Mouse (Mus musculus) kidney, adult 2 months (tissue): ENCODE results near the gene Gm49601.

Experiments
- CTCF ChIP-seq: fragments of 200-500 bp; conservative IDR thresholded peaks from 2 replicates; pipeline ENCODE4 v1.5.1; 2011; ENCODE audit warnings: low read depth, mild to moderate bottlenecking, control low read depth, low read length, moderate library complexity, mixed read lengths; ENCODE audit not compliant: insufficient read depth, insufficient read length
- POLR2A ChIP-seq: fragments of 200-500 bp; IDR thresholded peaks from one replicate; pipeline ENCODE4 v1.6.1; 2011; ENCODE audit warnings: low read depth, low read length, control low read depth

DNA sequence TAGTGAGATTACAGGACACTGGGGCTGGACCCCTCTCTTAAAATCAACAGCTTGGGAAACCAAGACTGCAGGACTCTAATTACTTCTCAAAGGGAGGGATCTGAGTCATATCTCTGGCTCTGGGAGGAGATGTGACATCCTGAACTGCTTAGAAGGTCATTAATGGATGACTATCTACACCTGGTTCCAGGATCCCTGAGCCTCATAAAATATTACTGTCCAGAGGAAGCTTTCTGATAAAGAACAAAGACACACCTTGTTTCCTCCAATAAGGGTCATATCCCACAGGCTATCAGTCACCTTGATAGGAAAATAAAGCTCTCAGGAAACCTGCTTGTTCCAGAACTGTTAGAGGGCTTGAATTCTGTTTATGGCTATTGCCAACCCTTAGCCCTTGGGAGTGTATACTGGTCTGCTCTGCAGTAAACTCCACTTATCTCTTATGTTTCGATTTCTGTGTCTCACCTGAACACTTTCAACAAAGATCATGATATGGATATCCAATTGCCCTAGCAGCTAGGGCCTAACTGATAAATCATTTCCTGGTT lies 13.2 kb upstream of the Gm49601 start:
- TF ChIP-seq CTCF (no peak), POLR2A (no peak)
